Mouse (Mus musculus) testis, postnatal 14 days (tissue): ENCODE measurements around the gene Glipr1l3.
"Not testable (repeated sequence)": the region's sequence is repeated elsewhere in the genome, so short reads cannot be mapped to it uniquely, and the experiment has no call there.

ENCODE experiments used
- DNase-seq: peaks from one replicate; pipeline ENCODE4 v3.0.0; 2021; ENCODE audit warnings: low spot score

Gene Glipr1l3

DNA sequence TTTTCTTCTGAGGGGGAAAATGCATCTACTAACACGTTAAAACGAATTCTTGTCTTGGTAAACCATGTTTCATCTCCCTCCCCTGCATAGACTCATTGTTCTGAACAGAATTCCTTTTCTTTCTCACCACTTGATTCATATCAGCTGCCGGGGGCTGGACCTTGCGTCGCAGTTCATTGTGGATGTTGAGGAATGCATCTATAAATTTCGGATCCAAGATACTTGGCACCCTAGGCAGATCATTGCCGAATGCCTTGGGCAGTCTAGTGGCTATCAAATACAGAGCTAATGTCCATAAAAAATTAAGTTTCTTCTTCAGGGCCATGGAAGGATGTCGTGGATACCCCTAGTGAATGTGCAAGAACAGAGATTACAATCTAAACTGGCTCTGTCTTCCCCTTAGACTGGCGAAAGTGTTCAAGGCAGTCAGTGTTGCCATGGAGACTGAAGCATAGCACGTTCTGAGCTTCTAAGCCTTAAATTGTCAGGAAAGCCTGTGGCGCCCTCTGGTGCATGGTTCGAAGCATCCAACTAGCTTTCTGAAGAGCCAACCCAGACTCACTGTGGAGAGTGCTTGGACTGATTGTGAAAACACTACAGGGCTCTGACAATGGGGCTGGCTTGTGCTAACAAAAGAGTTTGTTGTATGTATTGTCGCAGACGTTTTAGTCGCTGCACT is at the start of gene Glipr1l3:
Gene Glipr1l3, minus strand, starts transcription at position 446 of the 679 bp plus-strand sequence.
- DNase-seq, result peak; percentile 58

DNA sequence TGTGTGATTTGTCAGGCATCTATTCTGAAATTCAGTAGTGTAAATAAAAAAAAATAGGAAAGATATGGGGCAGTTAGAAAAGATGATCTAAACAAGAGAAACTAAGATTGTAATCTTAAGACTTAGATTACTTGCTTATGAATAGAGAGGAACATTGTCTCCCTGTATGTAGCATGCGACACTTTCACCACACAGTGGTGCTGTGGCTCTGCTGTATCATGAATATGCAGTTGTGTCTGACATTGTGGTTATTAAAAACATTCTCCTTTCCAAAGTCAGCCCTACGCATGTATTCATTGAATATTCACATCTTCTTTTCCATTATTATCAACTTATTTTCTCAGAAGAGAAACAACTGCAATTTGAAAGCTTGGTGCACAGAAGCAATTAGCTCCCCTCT is 43.3 kb upstream of the Glipr1l3 start:
- no peak for DNase-seq

DNA sequence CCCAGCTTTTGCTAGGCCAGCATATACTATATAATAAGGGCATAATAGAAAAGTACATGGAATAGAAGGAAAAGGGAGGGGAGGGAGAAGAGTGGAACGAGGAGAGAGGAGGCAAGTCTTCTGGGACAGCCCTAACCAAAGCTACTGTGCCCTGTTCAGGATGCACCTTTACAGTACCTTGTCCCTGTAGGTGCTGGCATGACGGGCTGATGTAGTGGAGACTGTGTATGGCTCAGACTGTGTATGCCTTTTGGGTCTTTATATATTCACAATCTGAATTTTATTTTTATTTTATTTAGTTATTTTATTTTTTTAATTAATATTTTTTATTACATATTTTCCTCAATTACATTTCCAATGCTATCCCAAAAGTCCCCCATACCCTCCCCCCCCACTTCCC is 33.8 kb upstream of the Glipr1l3 start:
- DNase-seq, result not testable (repeated sequence)

DNA sequence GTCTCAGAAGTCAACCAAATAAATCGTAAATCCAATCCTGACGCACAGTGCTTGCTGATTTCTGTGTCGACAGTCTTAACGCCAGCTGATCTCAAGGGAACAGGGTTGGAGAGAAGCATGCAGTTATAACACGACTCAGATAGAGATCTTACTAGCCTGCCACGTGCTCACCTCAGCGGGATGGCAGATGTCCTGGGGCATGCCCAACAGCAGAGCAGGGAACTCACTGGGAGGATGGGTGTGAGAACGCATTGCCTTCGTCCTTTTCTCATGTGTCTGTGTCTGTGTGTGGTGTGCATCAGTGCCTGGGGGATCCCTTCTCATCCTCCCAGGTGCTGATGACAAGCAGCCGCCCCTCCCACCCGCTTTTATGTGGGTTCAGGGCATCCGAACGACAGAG is 16.9 kb upstream of the Glipr1l3 start:
- not testable (repeated sequence) for DNase-seq

DNA sequence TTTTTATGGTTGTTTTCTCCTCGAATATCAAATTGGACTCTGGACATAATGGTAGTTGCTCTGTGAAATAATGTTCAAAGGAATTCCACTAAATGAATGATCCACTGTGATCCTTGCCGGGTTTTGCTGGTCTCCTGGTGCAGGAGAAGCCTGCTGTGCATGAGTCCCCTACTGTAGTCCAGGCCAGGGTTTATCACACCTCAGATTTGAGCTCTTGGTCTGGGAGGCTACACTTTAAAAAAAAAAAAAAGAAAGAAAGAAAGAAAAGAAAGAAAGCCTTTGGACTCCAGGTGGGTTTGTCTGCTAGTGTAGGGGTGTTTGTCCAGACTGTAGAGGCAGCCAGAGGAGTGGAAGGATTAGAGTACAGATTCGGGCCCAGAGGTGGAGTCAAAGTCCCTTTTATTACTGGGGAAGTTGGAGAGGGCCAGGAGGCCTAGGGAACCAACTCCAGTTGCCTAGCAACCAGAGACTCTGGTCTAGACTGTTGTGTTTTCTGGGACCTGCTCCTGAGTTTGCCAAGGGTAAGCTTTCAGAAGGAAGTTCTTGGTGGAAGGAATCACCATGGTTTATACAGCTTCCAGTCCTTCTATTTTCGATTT is 3.1 kb upstream of the Glipr1l3 start, which contains the start of gene Caps2:
Gene Caps2, plus strand, starts transcription at position 454 of the 599 bp plus-strand sequence.
- DNase-seq, result no peak

DNA sequence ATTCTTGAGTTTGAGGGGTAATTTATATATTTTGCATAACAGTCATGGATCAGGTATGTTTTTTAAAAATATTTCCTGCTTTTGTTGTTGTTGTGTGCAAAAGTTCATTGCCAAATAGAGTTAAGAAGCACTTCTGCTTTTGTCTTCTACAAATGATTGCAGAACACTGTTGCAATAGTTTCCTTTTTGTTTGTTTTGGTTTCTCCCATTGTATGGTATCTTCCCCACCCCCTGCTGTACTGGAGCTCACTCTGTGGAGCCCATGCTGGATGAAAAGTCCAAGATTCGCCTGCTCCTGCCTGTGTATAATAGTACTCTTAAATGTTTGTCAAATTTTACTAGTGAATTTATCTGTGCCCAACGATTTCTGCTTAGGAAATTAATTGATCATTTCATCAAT is 20.3 kb downstream of the Glipr1l3 start:
- DNase-seq, result no peak

DNA sequence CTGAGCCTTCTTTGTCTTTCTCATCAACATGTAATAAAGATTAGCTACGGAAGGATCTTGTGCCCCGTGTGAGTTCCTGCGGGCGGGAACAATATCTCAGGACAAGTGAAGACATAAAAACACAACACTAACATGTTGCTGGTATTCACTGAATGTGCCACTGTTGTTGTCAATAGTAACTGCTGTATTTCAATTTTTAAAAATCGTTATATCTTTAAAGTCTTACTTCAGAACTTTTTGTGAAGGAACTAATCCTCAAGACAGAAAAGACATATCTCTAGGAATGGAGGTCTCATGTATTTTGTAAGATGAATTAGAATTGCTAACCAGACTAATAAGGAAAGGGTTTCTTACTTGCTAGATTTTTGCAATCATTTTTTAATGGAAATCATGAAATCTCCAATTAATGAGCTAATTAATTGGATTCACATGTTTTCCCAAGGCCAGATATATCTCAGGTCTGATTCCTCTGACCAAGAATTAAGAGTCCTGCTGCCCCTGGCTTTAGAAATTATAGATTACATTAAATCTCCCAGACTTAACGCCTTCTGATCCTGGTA is 21.2 kb downstream of the Glipr1l3 start:
- no peak for DNase-seq

DNA sequence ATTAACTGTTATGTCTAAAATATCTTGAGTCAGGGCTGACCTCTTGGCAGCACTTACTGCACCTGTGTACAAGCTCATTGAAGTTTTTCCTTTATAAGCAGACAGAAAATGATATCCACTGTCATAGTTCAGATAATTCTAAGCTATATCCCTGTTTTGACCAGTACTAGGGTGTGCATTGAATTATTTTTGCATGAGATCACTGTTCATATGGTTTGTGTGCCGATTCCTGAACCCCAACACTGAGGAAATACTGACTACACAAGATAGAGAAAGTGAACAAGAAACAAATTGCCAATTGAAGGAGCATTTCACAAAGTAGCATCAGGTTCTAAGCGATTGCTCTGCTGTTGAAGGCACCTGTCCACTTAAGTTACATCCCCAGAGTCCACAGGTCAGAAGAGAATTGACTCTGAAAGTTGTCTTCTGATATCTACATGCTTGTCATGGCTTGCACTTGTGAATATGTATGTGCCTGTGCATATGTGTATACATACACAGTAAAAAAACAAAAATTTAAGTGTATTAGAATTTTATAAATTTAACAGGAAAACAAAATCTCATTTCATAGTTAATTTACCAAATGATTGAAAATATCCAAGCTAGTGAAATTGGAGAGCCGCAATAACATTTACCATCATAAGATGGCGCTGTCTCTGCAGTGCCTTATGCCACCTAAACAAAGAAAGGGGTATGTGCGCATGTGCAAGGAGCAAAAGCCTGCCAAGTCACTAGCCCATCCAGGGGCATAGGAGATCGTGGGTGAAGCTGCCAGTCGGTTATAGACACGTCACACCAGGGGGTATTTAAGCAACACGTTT is 21.9 kb downstream of the Glipr1l3 start:
- peak; percentile 15 for DNase-seq

DNA sequence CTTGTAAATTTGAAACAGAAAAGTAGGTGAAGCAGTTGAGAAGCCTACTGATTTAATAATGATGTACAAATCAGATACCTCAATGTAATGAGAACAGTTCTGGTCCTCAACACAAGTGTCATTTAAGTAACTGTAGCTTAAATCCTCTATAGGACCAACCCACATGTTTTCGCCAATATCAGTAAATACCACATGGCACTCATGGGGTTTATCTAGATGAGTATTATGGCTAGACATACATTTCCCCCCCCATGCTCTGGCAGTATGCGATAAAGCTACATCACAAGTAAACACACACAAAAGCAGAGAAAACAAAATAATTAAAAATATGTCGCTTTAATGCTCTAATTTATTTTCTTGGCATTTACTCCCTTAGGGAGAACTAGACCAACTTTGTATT is 27.9 kb downstream of the Glipr1l3 start:
- no peak for DNase-seq

DNA sequence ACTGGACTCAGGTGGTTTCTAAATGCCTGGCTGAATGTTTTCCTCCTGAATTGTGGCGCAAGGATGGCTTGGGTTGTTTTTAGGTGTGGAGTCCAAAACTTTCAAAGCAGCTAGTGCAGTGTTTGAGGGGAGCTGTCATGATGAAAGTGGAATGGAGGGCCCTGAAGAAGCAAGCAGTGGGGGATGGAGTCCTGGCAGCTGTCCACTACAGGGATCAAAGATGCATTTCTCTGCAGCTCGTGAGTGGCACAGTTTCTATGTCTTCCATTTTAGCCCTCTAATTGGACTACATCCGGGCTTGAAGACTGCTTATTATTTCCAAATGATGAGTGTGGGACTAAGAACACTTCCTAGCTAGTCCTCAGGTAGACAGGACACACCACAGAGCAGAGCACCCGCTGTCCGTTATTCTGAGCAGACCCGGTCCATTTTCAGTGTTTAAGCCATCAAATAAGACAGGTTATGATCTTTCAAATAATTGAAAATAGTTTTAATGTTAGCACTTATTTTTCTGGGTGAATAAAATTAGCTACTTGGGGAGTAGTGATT is 32.4 kb downstream of the Glipr1l3 start:
- not testable (repeated sequence) for DNase-seq

DNA sequence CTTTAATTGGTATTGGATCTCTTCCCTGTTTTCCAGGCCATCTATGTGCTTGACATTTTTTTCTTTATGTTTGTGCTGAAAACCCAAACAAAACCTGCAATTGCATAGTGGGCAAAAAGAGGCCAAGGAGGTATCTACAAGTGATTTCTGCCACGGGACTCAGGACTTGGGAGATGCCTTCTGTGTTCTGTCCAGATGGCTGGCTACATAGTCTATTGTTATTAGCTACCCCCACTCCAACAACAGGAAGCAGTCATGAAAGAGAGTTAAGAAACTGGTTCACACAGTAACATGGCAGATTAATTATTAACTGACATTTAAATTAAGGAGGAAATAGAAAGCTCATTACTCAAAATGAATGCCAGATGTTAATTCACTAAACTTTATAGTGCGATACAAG is 35.0 kb downstream of the Glipr1l3 start:
- DNase-seq, result not testable (repeated sequence)

DNA sequence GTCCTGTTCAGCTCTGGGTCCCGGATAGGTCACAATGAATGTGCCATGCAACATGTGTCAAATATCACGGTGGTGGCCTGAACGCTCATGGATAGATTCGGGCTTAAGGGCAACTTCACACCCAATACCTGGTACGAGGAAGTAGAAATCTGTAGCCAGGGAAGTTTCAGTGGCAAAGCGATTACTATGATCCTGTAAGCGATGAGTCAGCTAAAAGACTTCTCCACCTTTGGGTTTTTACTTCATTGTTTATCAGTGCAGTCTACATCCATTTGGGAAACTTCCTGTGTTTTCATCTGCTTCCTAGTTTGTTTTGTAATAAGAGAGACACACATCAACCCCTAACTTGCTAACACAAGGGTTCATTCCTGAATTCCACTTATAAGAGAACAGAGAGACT is 49.7 kb downstream of the Glipr1l3 start:
- DNase-seq, result no peak

DNA sequence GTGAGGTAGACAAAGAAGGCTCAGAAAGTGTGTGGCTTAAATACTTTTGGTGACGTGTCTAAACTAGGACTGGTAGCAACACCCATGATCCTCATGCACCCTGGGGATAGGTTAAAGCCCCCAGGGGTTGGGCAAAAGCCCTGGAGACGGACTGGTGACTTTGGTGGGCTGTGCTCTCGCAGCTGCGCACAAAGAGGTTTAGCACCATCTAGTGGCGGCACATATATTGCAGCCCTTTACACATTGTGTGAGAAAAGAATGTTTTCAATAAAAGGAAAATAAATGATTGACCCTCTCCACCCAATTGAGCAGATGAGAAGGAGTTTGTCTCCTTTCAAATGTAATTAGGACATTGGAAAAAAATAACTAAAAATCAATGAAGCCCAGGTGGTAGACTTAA is 54.3 kb downstream of the Glipr1l3 start:
- peak; percentile 36 for DNase-seq
